Comparison of ENCODE assay signal across 1 mouse cellular context in the genomic region with DNA sequence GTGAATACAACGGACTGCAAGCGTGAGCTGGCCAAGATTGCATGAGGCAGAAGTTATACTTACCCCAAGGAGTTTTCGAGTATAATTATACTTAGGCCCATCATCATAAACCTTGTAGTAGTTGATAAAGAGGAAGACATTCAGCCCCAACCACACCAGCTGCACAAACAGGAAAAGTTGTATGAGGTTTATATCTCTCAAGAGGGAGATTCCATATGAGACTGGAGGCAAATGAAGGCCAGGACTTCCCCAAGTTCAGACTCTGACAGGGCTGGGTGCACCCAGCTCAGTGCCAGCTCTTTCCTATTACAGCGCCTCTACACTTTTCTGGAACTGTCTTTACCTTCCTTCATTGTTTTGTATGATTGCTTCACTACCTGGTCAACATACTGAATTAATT.
TF ChIP-seq lines count a peak whose summit lies in the region.

No protein-coding gene starts in this region.

TF ChIP-seq in CH12.LX, 34 proteins besides CTCF, POLR2A, EP300 and RAD21 (continued from another document):
- TF ChIP-seq BHLHE40 (IDR thresholded peaks at IDR 0.05; ENCODE audit: low read depth, low read length) (0 out of 2 replicates have a peak, but pooled peaks have one; percentile 5), USF2 (conservative IDR thresholded peaks at IDR 0.05; ENCODE audit: low read depth, low read length) (no peak), KAT2A (IDR thresholded peaks at IDR 0.05; ENCODE audit: insufficient replicate concordance, low read length) (no peak)
